Mouse (Mus musculus) adrenal gland, adult 10 weeks (tissue): ENCODE measurements around the gene Col8a2. TPM values are rescaled to one million over a fixed set of nuclear protein-coding genes. Genes with fewer than 3 reads are reported as not detected.

Source experiments
- polyA plus RNA-seq: library from polyadenylated mRNA; stranded (reverse); fragments of 350-450 nt; fragmentation: Illumina TruSeq; extraction: RNeasy Lipid Tissue Mini Kit (QIAGEN cat#74804); gene quantifications from one replicate; pipeline ENCODE4 v1.2.3, GENCODE M21; 2014; ENCODE audit warnings: low read depth, low replicate concordance

Gene Col8a2
- 1.4 TPM for polyA plus RNA-seq

GRCm38 (mm10) chr4:126286492-126286891, at the start of gene Col8a2:
Gene Col8a2 (plus strand): TSS chr4:126286793.

GRCm38 (mm10) chr4:126256131-126256791, 30.3 kb upstream of the Col8a2 start, which contains the start of gene Map7d1:
Gene Map7d1 (minus strand): TSS chr4:126256343.

GRCm38 (mm10) chr4:126262119-126262807, 24.3 kb upstream of the Col8a2 start, which contains the start of gene Trappc3:
Gene Trappc3 (plus strand): TSS chr4:126262325.

GRCm38 (mm10) chr4:126321111-126321853, 34.7 kb downstream of the Col8a2 start, which contains the start of gene Adprhl2:
Gene Adprhl2 (minus strand): TSS chr4:126321703.

GRCm38 (mm10) chr4:126325281-126325861, 38.8 kb downstream of the Col8a2 start, which contains the start of gene Tekt2:
Gene Tekt2 (minus strand): TSS chr4:126325688.

Other genes with a start within 250 kb of the Col8a2 start
- gene Mrps15, start 239.9 kb upstream of the Col8a2 start, polyA plus RNA-seq, result 146 TPM
- 1.6 TPM for gene Oscp1, start 228.2 kb upstream of the Col8a2 start, polyA plus RNA-seq
- 4.2 TPM for gene Lsm10, start 190.2 kb upstream of the Col8a2 start, polyA plus RNA-seq
- 3.4 TPM for gene Stk40, start 182.8 kb upstream of the Col8a2 start, polyA plus RNA-seq
- gene Eva1b, start 139.0 kb upstream of the Col8a2 start, polyA plus RNA-seq, result not detected
- gene Sh3d21, start 123.3 kb upstream of the Col8a2 start, polyA plus RNA-seq, result 0.82 TPM
- 247 TPM for gene Thrap3, start 84.0 kb upstream of the Col8a2 start, polyA plus RNA-seq
- gene Map7d1, start 30.4 kb upstream of the Col8a2 start, polyA plus RNA-seq, result 2.3 TPM
- 49.5 TPM for gene Trappc3, start 24.5 kb upstream of the Col8a2 start, polyA plus RNA-seq
- gene Adprhl2, start 34.9 kb downstream of the Col8a2 start, polyA plus RNA-seq, result not detected
- gene Tekt2, start 38.9 kb downstream of the Col8a2 start, polyA plus RNA-seq, result not detected
- 17.6 TPM for gene Ago3, start 142.8 kb downstream of the Col8a2 start, polyA plus RNA-seq
- 24.9 TPM for gene Ago1, start 181.8 kb downstream of the Col8a2 start, polyA plus RNA-seq
- gene Ago4, start 246.7 kb downstream of the Col8a2 start, polyA plus RNA-seq, result 9.0 TPM